Mouse (Mus musculus): ENCODE data around the gene Sv2a.
"Not testable (repeated sequence)": the region's sequence is repeated elsewhere in the genome, so short reads cannot be mapped to it uniquely, and the experiment has no call there.

DNA sequence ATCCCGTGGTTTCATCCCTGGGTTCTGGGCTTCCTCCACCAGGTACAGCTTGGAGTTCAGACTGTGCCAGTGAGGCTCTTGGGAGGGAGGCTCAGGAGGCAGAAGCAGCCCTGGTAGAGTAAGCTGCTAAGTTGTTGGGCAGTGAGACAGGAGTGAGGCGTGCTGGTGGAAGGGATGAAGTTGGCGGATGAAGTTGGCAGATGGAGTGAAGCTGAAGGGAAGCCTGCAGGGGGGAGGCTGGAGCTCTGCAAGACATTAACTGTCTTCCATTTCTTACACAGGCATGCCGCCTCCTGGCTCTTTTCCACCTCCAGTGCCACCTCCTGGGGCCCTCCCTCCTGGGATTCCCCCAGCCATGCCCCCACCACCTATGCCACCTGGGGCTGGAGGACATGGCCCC, 6.9 kb upstream of the Sv2a start:
- TF ChIP-seq POLR2A, EP300 (IDR thresholded peaks at IDR 0.05; ENCODE audit: insufficient read depth, low read depth, low read length): not testable (repeated sequence)

Measured in heart, adult 2 months (tissue).